Mouse (Mus musculus) embryonic facial prominence, embryonic 14.5 days (tissue): ENCODE results near the gene Olfr639. TPM values are rescaled to one million over a fixed set of nuclear protein-coding genes. Genes with fewer than 3 reads are reported as not detected.

Experiments used
- ATAC-seq: fragments of 200-750 bp; cut with Nextera tagmentation; 2 replicates; pipeline ENCODE4 v1.8.0; 2017; ENCODE audit warnings: low read depth, moderate number of reproducible peaks, moderate TSS enrichment
- DNase-seq: peaks from one replicate; pipeline ENCODE4 v3.0.0-alpha.2; 2015; ENCODE audit warnings: low spot score
- H3K27ac ChIP-seq: fragments of 300-500 bp; sonication (generic); replicated peaks from 2 replicates; pipeline ENCODE4 v1.5.1; 2014; ENCODE audit warnings: low read depth, mild to moderate bottlenecking, low read length, moderate library complexity
- H3K27me3 ChIP-seq: fragments of 300-500 bp; sonication (generic); replicated peaks from 2 replicates; pipeline ENCODE4 v1.6.1; 2014; ENCODE audit warnings: low read length; ENCODE audit not compliant: control insufficient read depth, insufficient read depth
- H3K36me3 ChIP-seq: fragments of 300-500 bp; sonication (generic); 2 replicates; pipeline ENCODE4 v1.6.1; 2014; ENCODE audit warnings: low read length, mixed read lengths; ENCODE audit not compliant: control insufficient read depth, insufficient read depth
- H3K4me1 ChIP-seq: fragments of 300-500 bp; sonication (generic); 2 replicates; pipeline ENCODE4 v1.6.1; 2014; ENCODE audit warnings: antibody characterized with exemption, low read length; ENCODE audit not compliant: control insufficient read depth, insufficient read depth
- H3K4me2 ChIP-seq: fragments of 300-500 bp; sonication (generic); 2 replicates; pipeline ENCODE4 v1.6.1; 2014; ENCODE audit warnings: low read depth, mild to moderate bottlenecking, low read length, moderate library complexity, mixed read lengths
- H3K4me3 ChIP-seq: fragments of 300-500 bp; sonication (generic); 2 replicates; pipeline ENCODE4 v1.5.1; 2014; ENCODE audit warnings: low read depth, mild to moderate bottlenecking, low read length
- H3K9ac ChIP-seq: fragments of 300-500 bp; sonication (generic); 2 replicates; pipeline ENCODE4 v1.6.1; 2014; ENCODE audit warnings: low read depth, mild to moderate bottlenecking, low read length, moderate library complexity, mixed read lengths
- H3K9me3 ChIP-seq: fragments of 300-500 bp; sonication (generic); 2 replicates; pipeline ENCODE4 v1.6.1; 2016; ENCODE audit warnings: low read length; ENCODE audit not compliant: control insufficient read depth
- WGBS: fragments of 180-500 bp; shearing (Covaris S2); extraction: QIAGEN DNeasy Blood & Tissue Kit; methylation state at CpG from one replicate; pipeline ENCODE4 v1.1.7; 2014; 5-methylcytosine and 5-hydroxymethylcytosine counted together
- polyA plus RNA-seq: library from polyadenylated mRNA; unstranded; fragments of >200 nt; fragmentation: Nextera tagmentation; extraction: Ambion mirVana; gene quantifications from 2 replicates; pipeline ENCODE4 v1.2.1, GENCODE M21; 2014

Olfr639 gene
- not detected in 2 replicates for polyA plus RNA-seq

- H3K4me1 ChIP-seq, result no peaks in the 10 kb centered on the region
- no peaks in the 10 kb centered on the region for H3K27me3 ChIP-seq
- no peak for ATAC-seq
- no peaks in the 10 kb centered on the region for H3K9me3 ChIP-seq
- no peak for DNase-seq
- H3K9ac ChIP-seq, result no peak within 1 kb of the TSS
- H3K4me3 ChIP-seq, result no peak within 1 kb of the TSS
- no peak within 1 kb of the TSS for H3K4me2 ChIP-seq
- H3K27ac ChIP-seq, result no peak within 1 kb of the TSS
- H3K36me3 ChIP-seq, result no peaks in the 10 kb centered on the region
Observed at GRCm38 (mm10) chr7:104017203-104017602, at the start of gene Olfr639. Gene Olfr639, minus strand, starts transcription at chr7:104017303.

GRCm38 (mm10) chr7:104061345-104061744 lies 44.2 kb upstream of the Olfr639 start, which contains the start of gene 4930516K23Rik:
Gene 4930516K23Rik, minus strand, starts transcription at chr7:104061445.
- Histone ChIP-seq H3K9me3 (no peaks in the 10 kb centered on the region), H3K4me2 (no peak within 1 kb of the TSS), H3K4me1 (no peaks in the 10 kb centered on the region), H3K27me3 (no peaks in the 10 kb centered on the region), H3K4me3 (no peak within 1 kb of the TSS), H3K9ac (no peak within 1 kb of the TSS), H3K27ac (no peak within 1 kb of the TSS), H3K36me3 (no peaks in the 10 kb centered on the region)
- DNase-seq, result no peak
- 56% methylated on average over 2 of the region's 2 CpGs for WGBS
- ATAC-seq, result no peak

DNA sequence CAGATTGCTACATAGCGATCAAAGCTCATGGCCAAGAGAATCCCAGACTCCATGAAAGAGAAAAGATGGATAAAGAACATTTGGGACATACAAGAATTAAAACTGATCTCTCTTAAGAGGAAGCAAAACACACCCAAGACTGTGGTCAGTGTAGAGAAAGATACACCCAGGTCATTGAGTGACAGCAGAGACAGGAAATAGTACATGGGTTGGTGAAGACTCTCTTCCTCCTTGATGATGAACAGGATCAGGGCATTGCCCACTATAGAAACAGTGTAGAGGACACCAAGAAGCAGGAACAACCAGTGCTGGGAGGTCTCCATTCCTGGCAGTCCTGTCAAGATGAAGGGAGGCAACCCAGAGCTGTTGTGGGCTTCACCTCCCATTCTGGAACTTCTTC lies 42.1 kb upstream of the Olfr639 start:
- DNase-seq (no peak), ATAC-seq (no peak)
- Histone ChIP-seq H3K9me3 (no peaks in the 10 kb centered on the region), H3K27ac (no peak overlapping the region), H3K27me3 (no peaks in the 10 kb centered on the region), H3K4me1 (no peaks in the 10 kb centered on the region), H3K9ac (no peak overlapping the region), H3K4me3 (no peak overlapping the region), H3K4me2 (no peak overlapping the region), H3K36me3 (no peaks in the 10 kb centered on the region)
- WGBS, result 88% methylated on average over 1 of the region's 1 CpGs

- no peak within 1 kb of the TSS for H3K4me3 ChIP-seq
- WGBS, result 60% methylated on average over 1 of the region's 1 CpGs
- H3K9ac ChIP-seq, result no peak within 1 kb of the TSS
- H3K4me1 ChIP-seq, result no peaks in the 10 kb centered on the region
- H3K27me3 ChIP-seq, result no peaks in the 10 kb centered on the region
- no peak for ATAC-seq
- H3K27ac ChIP-seq, result no peak within 1 kb of the TSS
- no peak within 1 kb of the TSS for H3K4me2 ChIP-seq
- no peaks in the 10 kb centered on the region for H3K9me3 ChIP-seq
- no peaks in the 10 kb centered on the region for H3K36me3 ChIP-seq
- DNase-seq, result no peak
Observed at GRCm38 (mm10) chr7:104052566-104052965, 35.5 kb upstream of the Olfr639 start, which contains the start of gene Olfr642. Gene Olfr642, minus strand, starts transcription at chr7:104052666.

- Histone ChIP-seq H3K36me3 (no peaks in the 10 kb centered on the region), H3K4me1 (no peaks in the 10 kb centered on the region), H3K27ac (no peak overlapping the region), H3K4me2 (no peak overlapping the region), H3K4me3 (no peak overlapping the region), H3K9me3 (no peaks in the 10 kb centered on the region), H3K27me3 (no peaks in the 10 kb centered on the region), H3K9ac (no peak overlapping the region)
- no peak for DNase-seq
- no peak for ATAC-seq
- WGBS, result 91% methylated on average over 4 of the region's 4 CpGs
Observed at GRCm38 (mm10) chr7:104050745-104051144, 33.6 kb upstream of the Olfr639 start.

DNA sequence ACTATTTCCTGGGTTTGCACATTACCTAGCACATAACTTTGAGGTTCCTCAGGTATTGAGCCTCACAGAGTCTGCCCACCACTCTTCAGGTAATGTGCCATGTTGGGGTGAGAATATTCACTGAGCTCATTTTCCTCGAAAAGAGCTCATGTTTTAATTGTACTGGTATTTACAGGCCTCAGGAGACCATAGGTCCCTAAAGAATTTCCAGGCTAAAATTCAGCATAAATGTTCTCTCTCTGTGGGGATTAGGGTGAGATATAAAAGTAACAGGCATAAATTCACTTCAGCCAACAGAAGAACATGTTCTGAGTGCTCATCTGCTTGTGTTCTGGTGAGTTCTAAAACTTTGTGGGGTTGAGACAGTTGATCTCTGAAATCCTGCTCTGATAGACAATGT lies 18.0 kb upstream of the Olfr639 start, which contains the start of gene Olfr641:
TSS of gene Olfr641 (plus strand) at position 301 of the 400 bp plus-strand sequence.
- Histone ChIP-seq H3K27me3 (no peaks in the 10 kb centered on the region), H3K36me3 (no peaks in the 10 kb centered on the region), H3K4me3 (no peak within 1 kb of the TSS), H3K9me3 (no peaks in the 10 kb centered on the region), H3K27ac (no peak within 1 kb of the TSS), H3K9ac (no peak within 1 kb of the TSS), H3K4me1 (no peaks in the 10 kb centered on the region), H3K4me2 (no peak within 1 kb of the TSS)
- ATAC-seq (no peak), DNase-seq (no peak)
- WGBS, result 68% methylated on average over 1 of the region's 1 CpGs

GRCm38 (mm10) chr7:104026978-104027377 lies 9.9 kb upstream of the Olfr639 start:
- WGBS, result 80% methylated on average over 3 of the region's 3 CpGs
- Histone ChIP-seq H3K9me3 (no peaks in the 10 kb centered on the region), H3K36me3 (no peaks in the 10 kb centered on the region), H3K4me3 (no peak overlapping the region), H3K27me3 (no peaks in the 10 kb centered on the region), H3K9ac (no peak overlapping the region), H3K27ac (no peak overlapping the region), H3K4me2 (no peak overlapping the region), H3K4me1 (no peaks in the 10 kb centered on the region)
- no peak for DNase-seq
- no peak for ATAC-seq

DNA sequence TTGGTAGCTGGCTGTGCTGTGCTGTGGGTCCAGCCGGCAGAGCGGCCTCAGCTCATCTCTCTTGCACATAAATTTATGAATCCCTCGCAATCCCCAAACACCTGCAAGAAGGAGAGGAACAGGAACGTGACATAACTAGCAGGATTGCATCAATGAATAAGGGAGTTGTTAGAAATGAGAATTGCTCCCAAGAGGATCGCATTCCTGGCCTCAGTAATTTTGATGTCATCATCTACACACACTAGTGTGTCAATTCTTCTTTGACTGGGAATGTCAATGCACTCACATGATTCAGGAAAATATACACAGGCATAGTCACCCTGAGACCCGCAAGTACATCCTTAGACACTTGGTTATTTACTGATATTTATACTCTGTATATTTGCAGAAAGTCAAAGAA lies 8.4 kb upstream of the Olfr639 start, which contains the start of gene Olfr640:
TSS of gene Olfr640 (minus strand) at position 101 of the 400 bp plus-strand sequence.
- ATAC-seq (no peak), DNase-seq (no peak)
- H3K27ac ChIP-seq, result no peak within 1 kb of the TSS
- no peaks in the 10 kb centered on the region for H3K36me3 ChIP-seq
- H3K4me2 ChIP-seq, result no peak within 1 kb of the TSS
- H3K9me3 ChIP-seq, result no peaks in the 10 kb centered on the region
- 77% methylated on average over 6 of the region's 6 CpGs for WGBS
- H3K27me3 ChIP-seq, result no peaks in the 10 kb centered on the region
- H3K4me1 ChIP-seq, result no peaks in the 10 kb centered on the region
- no peak within 1 kb of the TSS for H3K9ac ChIP-seq
- no peak within 1 kb of the TSS for H3K4me3 ChIP-seq

DNA sequence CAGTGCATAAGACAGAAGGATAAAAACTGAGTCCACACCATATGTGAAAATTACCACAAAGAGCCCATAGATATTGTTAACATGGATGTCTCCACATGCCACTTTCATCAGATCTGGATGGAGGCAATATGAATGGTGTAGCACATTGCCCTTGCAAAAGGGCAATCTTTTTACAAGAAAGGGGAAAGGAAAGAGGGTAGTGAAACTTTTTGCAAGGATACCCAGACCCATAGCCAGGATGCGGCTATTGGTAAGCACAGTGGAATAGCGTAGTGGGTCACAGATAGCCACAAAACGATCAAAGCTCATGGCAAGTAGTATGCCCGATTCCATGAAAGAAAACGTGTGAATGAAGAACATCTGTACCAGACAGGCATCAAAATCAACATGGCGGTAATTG lies 4.5 kb upstream of the Olfr639 start:
- Histone ChIP-seq H3K27me3 (no peaks in the 10 kb centered on the region), H3K4me3 (no peak overlapping the region), H3K4me1 (no peaks in the 10 kb centered on the region), H3K4me2 (no peak overlapping the region), H3K36me3 (no peaks in the 10 kb centered on the region), H3K27ac (no peak overlapping the region), H3K9me3 (no peaks in the 10 kb centered on the region), H3K9ac (no peak overlapping the region)
- 89% methylated on average over 6 of the region's 6 CpGs for WGBS
- DNase-seq (no peak), ATAC-seq (no peak)
